Mouse (Mus musculus) cerebellum, postnatal 36 days (tissue): ENCODE measurements around the gene Gm21776.
"Not testable (repeated sequence)": the region's sequence is repeated elsewhere in the genome, so short reads cannot be mapped to it uniquely, and the experiment has no call there.

ENCODE experiments used
- DNase-seq, 2 experiments: peaks; one replicate each; pipeline ENCODE4 v3.0.0; 2021 to 2022; ENCODE audit warnings: mixed read lengths in 2 of 2

Gm21776 gene

DNA sequence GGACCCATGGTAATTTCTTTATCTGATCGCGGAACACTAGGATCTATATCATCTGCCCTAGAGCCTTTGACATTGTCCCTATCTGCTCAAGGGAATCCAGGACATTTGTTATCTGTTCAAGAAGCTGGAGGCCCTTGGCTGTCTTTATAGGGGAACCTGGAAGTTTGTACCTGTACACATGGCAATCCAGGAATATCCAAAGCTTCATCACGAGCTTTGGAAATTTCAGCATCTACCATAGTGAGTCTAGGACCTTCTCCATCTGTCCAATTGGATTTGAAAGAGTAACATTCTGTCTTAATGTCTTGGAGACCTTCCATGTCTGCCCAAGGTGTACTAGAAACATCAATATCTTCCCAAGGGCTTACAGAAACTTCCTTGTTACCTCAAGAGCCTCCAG lies at the start of gene Gm21776:
Gene Gm21776 (plus strand): TSS at position 301 of the 400 bp plus-strand sequence.
- not testable (repeated sequence) for DNase-seq
